Mouse (Mus musculus) stomach, embryonic 15.5 days (tissue): ENCODE measurements at regions not wholly inside any gene's neighbourhood (a gene's known extent, or its start where the extent isn't known, plus 50 kb on each side); places are given as distances from the start of the nearest gene placed in this dataset.

Source experiments
- ATAC-seq: fragments of 200-750 bp; cut with Nextera tagmentation; 2 replicates; pipeline ENCODE4 v1.8.0; 2017; ENCODE audit warnings: low read depth, moderate number of reproducible peaks, moderate TSS enrichment; ENCODE audit not compliant: insufficient read depth, low FRiP score
- H3K27ac ChIP-seq: fragments of 300-500 bp; sonication (generic); 2 replicates; pipeline ENCODE4 v1.5.1; 2015; ENCODE audit warnings: mild to moderate bottlenecking, inconsistent platforms
- H3K27me3 ChIP-seq: fragments of 300-500 bp; sonication (generic); replicated peaks from 2 replicates; pipeline ENCODE4 v1.6.1; 2015; ENCODE audit warnings: inconsistent platforms
- H3K36me3 ChIP-seq: fragments of 300-500 bp; sonication (generic); 2 replicates; pipeline ENCODE4 v1.6.1; 2015; ENCODE audit warnings: inconsistent platforms
- H3K4me1 ChIP-seq: fragments of 300-500 bp; sonication (generic); 2 replicates; pipeline ENCODE4 v1.6.1; 2015; ENCODE audit warnings: inconsistent platforms
- H3K4me2 ChIP-seq: fragments of 300-500 bp; sonication (generic); 2 replicates; pipeline ENCODE4 v1.6.1; 2015; ENCODE audit warnings: mild to moderate bottlenecking, inconsistent platforms
- H3K4me3 ChIP-seq: fragments of 300-500 bp; sonication (generic); replicated peaks from 2 replicates; pipeline ENCODE4 v1.5.1; 2015; ENCODE audit warnings: inconsistent platforms
- H3K9ac ChIP-seq: fragments of 300-500 bp; sonication (generic); 2 replicates; pipeline ENCODE4 v1.6.1; 2015; ENCODE audit warnings: inconsistent platforms
- H3K9me3 ChIP-seq: fragments of 300-500 bp; sonication (generic); 2 replicates; pipeline ENCODE4 v1.6.1; 2016; ENCODE audit warnings: inconsistent platforms
- WGBS: fragments of 180-500 bp; shearing (Covaris S2); methylation state at CpG from one replicate; pipeline ENCODE4 v1.1.7; 2015; 5-methylcytosine and 5-hydroxymethylcytosine counted together

DNA sequence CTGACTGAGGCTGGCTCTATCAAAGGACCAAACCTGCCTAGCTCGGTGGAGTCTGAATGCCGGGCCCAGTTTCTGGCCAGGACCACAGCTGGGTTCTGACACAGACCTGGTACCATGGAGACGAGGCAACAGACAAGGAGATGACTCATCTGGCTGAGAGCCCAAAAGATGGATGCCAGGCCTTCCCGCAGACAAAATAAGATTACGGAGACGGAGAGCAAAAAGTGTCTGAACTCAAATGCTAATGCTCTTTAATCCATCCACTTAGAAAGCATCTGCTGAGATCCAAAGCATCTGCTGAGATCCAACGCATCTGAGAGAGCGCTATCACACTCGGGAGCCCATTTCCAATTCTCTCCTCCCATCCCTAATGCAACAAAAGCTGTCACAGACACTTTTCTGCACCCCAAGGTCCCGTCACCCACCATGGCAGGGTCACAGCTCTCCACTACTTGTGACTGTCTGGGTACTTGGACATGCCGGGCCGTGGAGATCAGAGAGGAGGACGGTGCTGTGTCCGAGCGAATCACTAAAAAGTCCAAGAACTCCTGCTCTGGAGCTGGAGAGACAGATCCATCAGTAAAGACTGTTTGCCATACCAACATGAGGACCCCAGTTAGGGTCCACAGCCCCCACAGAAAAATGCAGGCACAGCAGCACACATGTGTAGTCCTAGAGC lies 278.3 kb upstream of the Sulf2 start:
- Histone ChIP-seq H3K9me3 (no peaks in the 10 kb centered on the region), H3K36me3 (no peaks in the 10 kb centered on the region), H3K4me1 (peaks cover 36% of the 10 kb centered on the region), H3K4me2 (no peak overlapping the region), H3K27ac (peak overlapping the region; percentile 83), H3K9ac (no peak overlapping the region), H3K27me3 (no peaks in the 10 kb centered on the region), H3K4me3 (no peak overlapping the region)
- peak; percentile 42 for ATAC-seq
- WGBS, result 41% methylated on average over 15 of the region's 15 CpGs

DNA sequence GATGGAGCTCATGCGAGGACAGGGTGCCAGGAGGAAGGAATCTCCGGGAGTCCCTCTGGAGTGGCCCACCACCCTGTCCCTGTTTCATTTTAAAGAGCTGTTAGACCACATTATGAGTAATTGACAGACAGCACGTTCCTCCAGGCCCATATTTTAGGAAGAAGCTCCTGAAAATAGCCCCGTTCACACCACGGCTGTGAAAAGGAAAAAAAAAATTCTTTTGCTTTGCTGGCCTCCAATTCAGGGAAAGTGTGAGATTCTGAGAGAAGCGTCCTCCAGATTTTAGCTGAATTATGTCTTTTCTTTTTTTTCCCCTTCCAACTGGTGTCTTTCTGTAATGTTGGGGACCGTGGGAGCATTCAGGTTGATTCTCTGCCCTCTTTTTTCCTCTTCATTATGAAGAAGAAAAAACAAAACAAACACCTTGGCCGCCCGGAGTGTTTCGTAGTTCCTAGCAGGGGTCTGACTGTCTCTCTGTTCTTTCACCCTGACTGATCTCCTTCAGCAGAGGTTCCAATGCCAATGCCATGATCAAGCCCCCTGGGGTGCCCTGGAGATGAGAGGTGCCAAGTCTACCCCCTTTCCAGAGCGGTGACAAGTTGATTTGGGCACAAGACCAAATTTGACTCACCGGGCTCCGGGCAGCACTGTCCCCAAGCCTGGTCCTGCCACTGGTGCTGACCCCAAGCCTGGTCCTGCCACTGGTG lies 277.6 kb upstream of the Sulf2 start:
- no peak overlapping the region for H3K9ac ChIP-seq
- no peak for ATAC-seq
- peak overlapping the region; percentile 83 for H3K27ac ChIP-seq
- WGBS, result 62% methylated on average over 13 of the region's 13 CpGs
- no peaks in the 10 kb centered on the region for H3K27me3 ChIP-seq
- H3K4me3 ChIP-seq, result no peak overlapping the region
- H3K9me3 ChIP-seq, result no peaks in the 10 kb centered on the region
- H3K4me1 ChIP-seq, result peaks cover 38% of the 10 kb centered on the region
- no peak overlapping the region for H3K4me2 ChIP-seq
- no peaks in the 10 kb centered on the region for H3K36me3 ChIP-seq

DNA sequence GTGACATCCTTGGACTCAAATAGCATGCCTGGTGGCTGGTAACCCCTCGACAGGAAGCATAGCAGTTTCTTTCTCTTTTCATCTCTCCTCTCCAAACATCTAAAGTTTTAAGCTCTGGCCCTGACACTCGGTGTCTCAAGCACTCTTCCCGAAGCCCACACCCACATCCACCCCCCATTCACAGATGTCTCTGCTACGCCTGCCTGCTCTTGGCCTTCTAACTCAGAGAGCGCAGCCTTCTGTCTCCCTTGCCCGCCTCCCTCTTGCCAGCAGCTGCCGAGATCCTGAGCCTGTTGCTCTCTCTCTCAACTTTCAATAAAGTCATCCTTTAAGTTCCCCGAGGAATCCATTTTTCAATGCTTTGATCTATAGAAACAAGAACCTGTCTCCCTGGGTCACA lies 277.1 kb upstream of the Sulf2 start:
- no peaks in the 10 kb centered on the region for H3K27me3 ChIP-seq
- 0 out of 2 replicates have a peak overlapping the region, but pooled peaks have one; percentile 83 for H3K27ac ChIP-seq
- no peak overlapping the region for H3K9ac ChIP-seq
- no peak overlapping the region for H3K4me3 ChIP-seq
- H3K9me3 ChIP-seq, result no peaks in the 10 kb centered on the region
- 62% methylated on average over 8 of the region's 8 CpGs for WGBS
- peaks cover 42% of the 10 kb centered on the region for H3K4me1 ChIP-seq
- no peak for ATAC-seq
- no peak overlapping the region for H3K4me2 ChIP-seq
- H3K36me3 ChIP-seq, result no peaks in the 10 kb centered on the region

DNA sequence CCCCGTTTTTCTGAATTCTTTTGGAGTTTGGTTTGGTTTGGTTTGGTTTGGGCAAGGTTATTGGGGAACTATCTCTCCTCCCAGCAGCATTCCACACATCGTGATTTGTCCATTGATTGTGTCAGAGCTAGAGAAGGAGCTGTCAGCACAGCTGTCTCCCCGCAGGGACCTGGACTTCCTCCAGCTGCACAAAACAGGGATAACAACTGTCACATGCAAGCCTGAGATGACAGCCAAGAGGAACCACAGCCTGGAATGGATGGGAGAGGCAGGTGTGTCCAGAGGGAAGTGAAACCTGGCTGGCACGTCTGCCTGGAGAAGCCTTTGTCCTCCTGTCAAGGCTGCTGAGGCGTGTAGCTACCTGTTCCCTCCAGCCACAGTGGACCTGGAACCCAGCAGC lies 274.5 kb upstream of the Sulf2 start:
- H3K9ac ChIP-seq, result no peak overlapping the region
- peak overlapping the region; percentile 35 for H3K27ac ChIP-seq
- no peak overlapping the region for H3K4me3 ChIP-seq
- H3K4me2 ChIP-seq, result no peak overlapping the region
- WGBS, result 22% methylated on average over 5 of the region's 5 CpGs
- no peaks in the 10 kb centered on the region for H3K36me3 ChIP-seq
- no peaks in the 10 kb centered on the region for H3K27me3 ChIP-seq
- H3K4me1 ChIP-seq, result peaks cover 51% of the 10 kb centered on the region
- ATAC-seq, result no peak
- no peaks in the 10 kb centered on the region for H3K9me3 ChIP-seq

DNA sequence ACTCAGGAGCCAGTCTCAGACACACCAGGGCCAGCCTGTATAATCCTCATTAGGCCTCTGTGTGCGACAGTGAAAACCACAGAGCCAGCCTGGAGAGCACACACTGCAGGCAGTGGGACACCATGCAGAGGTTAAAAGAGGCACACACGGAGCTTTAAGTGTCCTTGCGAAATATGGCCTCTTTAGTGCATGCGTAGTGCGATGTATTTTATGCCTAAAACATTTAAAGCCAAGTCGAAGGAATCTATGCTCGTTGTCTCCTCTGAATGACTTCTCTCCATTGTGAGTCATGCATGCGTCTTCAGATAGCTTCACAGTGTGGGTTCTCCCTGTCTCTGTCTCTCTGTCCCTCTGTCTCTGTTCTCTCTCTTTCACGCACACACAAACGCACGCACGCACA lies 274.0 kb upstream of the Sulf2 start:
- ATAC-seq, result no peak

DNA sequence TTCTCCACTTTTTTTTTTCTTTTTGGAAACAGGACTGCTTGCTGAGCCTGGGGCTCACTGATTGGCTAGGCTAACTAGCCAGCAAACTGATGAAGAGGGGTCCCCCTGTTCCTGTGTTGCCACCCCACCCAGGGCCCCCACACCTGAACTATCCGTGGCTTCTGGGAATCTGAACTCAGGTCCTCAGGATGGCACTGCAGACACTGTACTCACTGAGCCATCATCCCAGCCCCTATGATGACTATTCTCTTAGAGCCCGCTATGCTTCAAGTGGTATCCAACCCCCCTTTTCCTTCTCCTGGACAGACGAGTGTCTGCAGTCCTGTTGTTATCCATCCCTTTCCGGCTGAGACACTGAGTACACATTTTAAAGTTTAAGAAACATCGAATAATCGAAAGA lies 271.9 kb upstream of the Sulf2 start:
- Histone ChIP-seq H3K9me3 (no peaks in the 10 kb centered on the region), H3K4me3 (no peak overlapping the region), H3K4me1 (peaks cover 27% of the 10 kb centered on the region), H3K4me2 (no peak overlapping the region), H3K9ac (no peak overlapping the region), H3K36me3 (no peaks in the 10 kb centered on the region), H3K27me3 (no peaks in the 10 kb centered on the region), H3K27ac (peak overlapping the region; percentile 62; the same call in 1 of the 2 replicates)
- 60% methylated on average over 6 of the region's 6 CpGs for WGBS
- ATAC-seq, result no peak

More for the DNA sequence above, 274.0 kb upstream of the Sulf2 start:
- H3K36me3 ChIP-seq, result no peaks in the 10 kb centered on the region
- peaks cover 47% of the 10 kb centered on the region for H3K4me1 ChIP-seq
- H3K4me2 ChIP-seq, result no peak overlapping the region
- H3K4me3 ChIP-seq, result no peak overlapping the region
- 83% methylated on average over 12 of the region's 12 CpGs for WGBS
- H3K9me3 ChIP-seq, result no peaks in the 10 kb centered on the region
- H3K27me3 ChIP-seq, result no peaks in the 10 kb centered on the region
- no peak overlapping the region for H3K9ac ChIP-seq
- H3K27ac ChIP-seq, result peak overlapping the region; percentile 35

DNA sequence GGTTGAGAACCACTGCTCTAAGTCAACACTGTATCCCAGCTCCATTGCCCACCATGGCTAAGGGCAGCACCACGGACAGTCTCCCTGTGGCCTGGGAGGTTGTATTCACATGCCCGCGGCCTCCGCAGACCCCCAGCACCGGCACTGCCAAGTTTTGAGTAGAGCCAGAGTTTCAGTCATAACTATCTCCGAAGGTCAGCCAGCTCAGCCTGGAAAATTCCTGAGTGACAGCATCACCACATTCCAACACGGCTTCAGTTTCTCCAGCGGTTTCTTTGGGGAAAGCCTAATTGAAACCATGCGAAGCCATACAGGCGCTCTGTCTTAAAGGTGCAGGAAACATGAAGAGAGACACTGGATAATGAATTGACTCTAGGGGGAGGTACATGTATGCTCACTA lies 271.5 kb upstream of the Sulf2 start:
- H3K4me2 ChIP-seq, result no peak overlapping the region
- 19% methylated on average over 10 of the region's 10 CpGs for WGBS

DNA sequence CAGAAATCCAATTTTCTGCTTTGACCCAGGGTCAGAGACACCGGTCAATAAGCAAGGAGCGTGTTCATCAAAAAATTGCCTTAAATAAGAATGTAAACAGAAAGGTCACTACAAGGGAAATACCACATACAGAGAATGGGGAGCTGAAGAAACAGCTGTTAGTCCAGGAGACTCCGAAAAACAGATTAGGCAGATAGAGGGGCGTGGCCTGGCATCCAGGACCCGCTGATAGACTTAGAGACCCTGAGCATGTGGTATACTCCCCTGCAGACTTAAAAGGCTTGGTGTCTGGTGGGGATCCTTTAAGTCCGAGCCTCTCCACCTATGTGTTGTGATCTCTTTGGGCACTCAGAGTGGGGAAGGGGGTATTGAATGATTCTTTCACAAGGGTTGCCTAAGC lies 271.0 kb upstream of the Sulf2 start:
- H3K4me1 ChIP-seq, result peaks cover 26% of the 10 kb centered on the region
- H3K9ac ChIP-seq, result no peak overlapping the region
- H3K27ac ChIP-seq, result peak overlapping the region; percentile 62; the same call in 1 of the 2 replicates
- H3K4me3 ChIP-seq, result no peak overlapping the region
- no peaks in the 10 kb centered on the region for H3K9me3 ChIP-seq
- H3K36me3 ChIP-seq, result no peaks in the 10 kb centered on the region
- no peaks in the 10 kb centered on the region for H3K27me3 ChIP-seq
- no peak overlapping the region for H3K4me2 ChIP-seq
- WGBS, result 46% methylated on average over 6 of the region's 6 CpGs
- no peak for ATAC-seq

More for the DNA sequence above, 271.5 kb upstream of the Sulf2 start:
- Histone ChIP-seq H3K9ac (no peak overlapping the region), H3K4me3 (no peak overlapping the region), H3K27me3 (no peaks in the 10 kb centered on the region), H3K4me1 (peaks cover 26% of the 10 kb centered on the region), H3K9me3 (no peaks in the 10 kb centered on the region), H3K36me3 (no peaks in the 10 kb centered on the region), H3K27ac (peak overlapping the region; percentile 62; the same call in 1 of the 2 replicates)
- ATAC-seq, result peak; percentile 57; the same call in 1 of the 2 replicates

DNA sequence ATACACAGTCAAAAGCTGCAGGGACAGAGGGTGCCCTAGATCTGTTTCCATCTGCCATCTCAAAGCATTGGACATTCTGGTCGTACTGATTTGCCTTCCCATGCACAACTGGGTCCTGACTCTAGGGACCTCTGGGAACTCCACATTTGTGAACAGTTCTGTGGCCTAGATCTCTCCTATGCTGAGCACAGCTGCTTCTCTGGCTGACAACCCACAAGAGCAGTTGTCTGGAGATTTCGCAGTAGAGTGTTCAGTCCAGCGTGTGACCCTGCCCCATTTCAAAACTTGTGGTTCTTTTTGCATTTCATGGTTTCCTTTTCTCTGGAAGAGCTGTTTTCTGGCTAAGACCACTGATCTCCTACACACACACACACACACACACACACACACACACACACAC lies 269.7 kb upstream of the Sulf2 start:
- Histone ChIP-seq H3K4me2 (no peak overlapping the region), H3K4me1 (peaks cover 25% of the 10 kb centered on the region), H3K9me3 (no peaks in the 10 kb centered on the region), H3K9ac (no peak overlapping the region), H3K27me3 (no peaks in the 10 kb centered on the region), H3K36me3 (no peaks in the 10 kb centered on the region), H3K27ac (no peak overlapping the region), H3K4me3 (no peak overlapping the region)
- no peak for ATAC-seq
- WGBS, result 81% methylated on average over 3 of the region's 3 CpGs

DNA sequence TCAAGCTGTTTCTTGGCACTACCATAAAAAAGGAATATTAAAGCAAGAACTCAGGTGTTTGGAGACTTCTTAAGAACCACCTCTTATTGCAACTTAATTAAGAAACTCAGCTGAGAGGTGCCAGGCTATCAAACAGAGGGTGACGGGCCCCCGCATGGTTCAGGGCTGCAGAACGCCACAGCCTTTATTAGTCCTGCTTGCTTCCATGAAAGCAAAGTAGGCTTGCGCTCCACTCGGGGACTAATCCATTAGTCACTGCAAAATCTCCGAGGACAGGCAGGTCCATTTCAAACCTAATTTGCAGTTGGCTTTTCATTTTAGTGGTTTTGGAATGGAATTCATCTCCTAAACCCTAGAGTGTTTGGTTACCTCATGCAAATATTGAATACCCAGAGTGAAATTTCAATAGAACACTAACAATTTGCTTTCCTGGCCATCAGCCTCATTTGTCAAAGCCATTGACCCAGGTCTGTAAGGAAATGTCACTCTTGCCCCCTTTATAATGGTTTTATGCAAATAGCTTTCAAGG lies 267.7 kb upstream of the Sulf2 start:
- Histone ChIP-seq H3K27me3 (no peaks in the 10 kb centered on the region), H3K4me2 (no peak overlapping the region), H3K9me3 (no peaks in the 10 kb centered on the region), H3K36me3 (no peaks in the 10 kb centered on the region), H3K4me1 (peaks cover 18% of the 10 kb centered on the region; the same call in 1 of the 2 replicates), H3K4me3 (no peak overlapping the region), H3K9ac (no peak overlapping the region), H3K27ac (no peak overlapping the region)
- ATAC-seq, result no peak
- WGBS, result 68% methylated on average over 6 of the region's 6 CpGs

DNA sequence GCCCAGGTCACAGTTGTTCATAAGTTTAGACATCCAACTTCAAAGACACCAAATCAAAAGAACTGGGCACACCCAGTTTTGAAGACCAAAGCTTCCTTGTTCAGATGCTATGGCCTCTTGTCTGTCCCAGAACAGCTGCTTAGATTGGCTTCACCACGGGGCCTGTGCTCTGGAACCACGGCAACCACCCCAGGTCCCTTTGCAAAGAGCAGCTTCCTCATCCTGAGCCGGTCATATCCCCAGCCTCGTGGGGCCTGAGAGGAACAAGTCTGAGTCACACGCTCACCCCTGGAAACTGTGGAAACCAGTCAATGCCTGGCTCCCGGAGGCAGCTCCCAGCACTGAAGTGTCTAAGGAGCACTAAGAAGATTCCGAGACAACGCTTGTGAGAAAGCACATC lies 264.8 kb upstream of the Sulf2 start:
- 76% methylated on average over 8 of the region's 8 CpGs for WGBS
- Histone ChIP-seq H3K9me3 (no peaks in the 10 kb centered on the region), H3K36me3 (no peaks in the 10 kb centered on the region), H3K27me3 (no peaks in the 10 kb centered on the region), H3K4me2 (no peak overlapping the region), H3K4me3 (no peak overlapping the region), H3K4me1 (peaks cover 8% of the 10 kb centered on the region), H3K9ac (no peak overlapping the region), H3K27ac (no peak overlapping the region)
- no peak for ATAC-seq

DNA sequence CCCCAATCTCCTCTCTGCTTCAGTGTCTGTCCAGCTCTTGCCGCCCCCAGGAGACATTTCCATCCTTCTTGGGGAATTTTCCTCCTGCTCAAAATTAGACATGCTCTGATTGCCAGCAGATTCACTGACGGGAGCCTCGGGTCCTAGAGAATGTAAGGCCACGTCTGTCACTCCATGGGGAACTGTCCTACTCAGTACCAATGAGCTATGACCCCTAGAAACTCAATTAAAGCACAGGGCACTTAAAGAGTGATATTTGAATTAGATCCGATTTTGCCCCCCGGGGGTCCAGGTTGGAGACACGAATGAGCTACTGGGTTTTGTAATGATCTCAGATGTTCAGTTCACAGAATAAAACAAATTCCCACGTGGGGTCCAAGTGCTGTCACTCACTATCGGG lies 263.8 kb upstream of the Sulf2 start:
- Histone ChIP-seq H3K36me3 (no peaks in the 10 kb centered on the region), H3K27ac (no peak overlapping the region), H3K4me1 (peaks cover 10% of the 10 kb centered on the region), H3K4me2 (no peak overlapping the region), H3K9ac (no peak overlapping the region), H3K9me3 (no peaks in the 10 kb centered on the region), H3K4me3 (no peak overlapping the region), H3K27me3 (no peaks in the 10 kb centered on the region)
- ATAC-seq, result no peak
- 73% methylated on average over 9 of the region's 9 CpGs for WGBS
